Mouse (Mus musculus) olfactory bulb, adult 2 months (tissue): ENCODE results near the gene Znrf1. TPM values are rescaled to one million over a fixed set of nuclear protein-coding genes. Genes with fewer than 3 reads are reported as not detected.

Experiments used
- H3K27ac ChIP-seq: fragments of 200-500 bp; 2 replicates; pipeline ENCODE4 v1.5.1; 2012; ENCODE audit warnings: low read depth, low read length; ENCODE audit not compliant: insufficient read depth
- H3K4me1 ChIP-seq: fragments of 200-500 bp; 2 replicates; pipeline ENCODE4 v1.6.1; 2012; ENCODE audit warnings: low read length; ENCODE audit not compliant: control insufficient read depth, insufficient read depth
- H3K4me3 ChIP-seq: fragments of 200-500 bp; 2 replicates; pipeline ENCODE4 v1.5.1; 2012; ENCODE audit warnings: mild to moderate bottlenecking, low read depth, low read length, moderate library complexity; ENCODE audit not compliant: insufficient read depth
- CTCF ChIP-seq: fragments of 200-500 bp; IDR thresholded peaks from 2 replicates; pipeline ENCODE4 v1.5.1; 2012; ENCODE audit warnings: low read depth, mild to moderate bottlenecking, low read length, moderate library complexity; ENCODE audit not compliant: insufficient read depth
- POLR2A ChIP-seq: fragments of 200-500 bp; IDR thresholded peaks from 2 replicates; pipeline ENCODE4 v1.6.1; 2012; ENCODE audit warnings: mild to moderate bottlenecking, low read depth, low read length, moderate library complexity; ENCODE audit not compliant: insufficient read depth
- WGBS: fragments of 180-500 bp; shearing (Covaris S2); methylation state at CpG from one replicate; pipeline ENCODE4 v1.1.7; 2018; 5-methylcytosine and 5-hydroxymethylcytosine counted together
- polyA plus RNA-seq: library from polyadenylated mRNA; stranded (reverse); fragments of >200 nt; gene quantifications from 2 replicates; pipeline ENCODE4 v1.2.4, GENCODE M21; 2012; ENCODE audit warnings: low replicate concordance; ENCODE audit not compliant: missing spikeins, insufficient read depth, insufficient read length

The Znrf1 gene
- polyA plus RNA-seq, 1 experiment, result not detected

GRCm38 (mm10) chr8:111614786-111615701 lies 79.1 kb downstream of the Znrf1 start:
- Histone ChIP-seq H3K27ac (no peak overlapping the region), H3K4me1 (peaks cover 10% of the 10 kb centered on the region; the same call in 1 of the 2 replicates), H3K4me3 (no peak overlapping the region)
- TF ChIP-seq CTCF (no peak), POLR2A (no peak)
- 92% methylated on average over 6 of the region's 6 CpGs for WGBS

GRCm38 (mm10) chr8:111617812-111618211 lies 81.9 kb downstream of the Znrf1 start:
- peaks cover 17% of the 10 kb centered on the region; the same call in 1 of the 2 replicates for H3K4me1 ChIP-seq
- WGBS, result 64% methylated on average over 6 of the region's 6 CpGs
- no peak overlapping the region for H3K27ac ChIP-seq
- H3K4me3 ChIP-seq, result no peak overlapping the region
- TF ChIP-seq CTCF (no peak), POLR2A (no peak)

GRCm38 (mm10) chr8:111618273-111618672 lies 82.4 kb downstream of the Znrf1 start:
- TF ChIP-seq POLR2A, result no peak
- peaks cover 17% of the 10 kb centered on the region; the same call in 1 of the 2 replicates for H3K4me1 ChIP-seq
- 92% methylated on average over 4 of the region's 4 CpGs for WGBS

GRCm38 (mm10) chr8:111619936-111620335 lies 84.0 kb downstream of the Znrf1 start:
- WGBS, result 44% methylated on average over 1 of the region's 1 CpGs
- Histone ChIP-seq H3K27ac (no peak overlapping the region), H3K4me1 (peaks cover 29% of the 10 kb centered on the region), H3K4me3 (no peak overlapping the region)
- no peak for TF ChIP-seq POLR2A
- TF ChIP-seq CTCF, result no peak

More at GRCm38 (mm10) chr8:111618273-111618672, 82.4 kb downstream of the Znrf1 start:
- H3K27ac ChIP-seq, result no peak overlapping the region
- no peak overlapping the region for H3K4me3 ChIP-seq

GRCm38 (mm10) chr8:111622104-111622503 lies 86.2 kb downstream of the Znrf1 start:
- 60% methylated on average over 3 of the region's 3 CpGs for WGBS
- TF ChIP-seq CTCF, result no peak
- TF ChIP-seq POLR2A, result no peak
- Histone ChIP-seq H3K27ac (no peak overlapping the region), H3K4me1 (peaks cover 40% of the 10 kb centered on the region), H3K4me3 (no peak overlapping the region)

- TF ChIP-seq POLR2A (no peak), CTCF (no peak)
- WGBS, result 71% methylated on average over 10 of the region's 10 CpGs
- H3K4me1 ChIP-seq, result peaks cover 43% of the 10 kb centered on the region
- H3K27ac ChIP-seq, result no peak overlapping the region
- no peak overlapping the region for H3K4me3 ChIP-seq
These were observed 86.7 kb downstream of the Znrf1 start for GRCm38 (mm10) chr8:111622553-111622952.

- TF ChIP-seq POLR2A (no peak), CTCF (no peak)
- peaks cover 43% of the 10 kb centered on the region for H3K4me1 ChIP-seq
- H3K27ac ChIP-seq, result peak overlapping the region; percentile 66
- WGBS, result 50% methylated on average over 12 of the region's 12 CpGs
- H3K4me3 ChIP-seq, result no peak overlapping the region
These were observed 88.4 kb downstream of the Znrf1 start for GRCm38 (mm10) chr8:111624081-111624852.

GRCm38 (mm10) chr8:111624853-111625221 lies 88.9 kb downstream of the Znrf1 start:
- WGBS, result 46% methylated on average over 10 of the region's 10 CpGs
- TF ChIP-seq POLR2A (no peak), CTCF (no peak)
- Histone ChIP-seq H3K4me1 (peaks cover 48% of the 10 kb centered on the region), H3K4me3 (no peak overlapping the region), H3K27ac (peak overlapping the region; percentile 66)
